Mouse (Mus musculus) spleen, adult 2 months (tissue): Measurements from ENCODE around the gene Frmpd1.

Experiments
- CTCF ChIP-seq: fragments of 200-500 bp; IDR thresholded peaks from 2 replicates; pipeline ENCODE4 v1.5.1; 2011; ENCODE audit warnings: mild to moderate bottlenecking, inconsistent platforms; ENCODE audit not compliant: insufficient read depth, insufficient read length, insufficient replicate concordance; ENCODE audit errors: extremely low read depth
- POLR2A ChIP-seq: fragments of 200-500 bp; IDR thresholded peaks from 2 replicates; pipeline ENCODE4 v1.6.1; 2011; ENCODE audit warnings: low read depth, low read length, inconsistent platforms

DNA sequence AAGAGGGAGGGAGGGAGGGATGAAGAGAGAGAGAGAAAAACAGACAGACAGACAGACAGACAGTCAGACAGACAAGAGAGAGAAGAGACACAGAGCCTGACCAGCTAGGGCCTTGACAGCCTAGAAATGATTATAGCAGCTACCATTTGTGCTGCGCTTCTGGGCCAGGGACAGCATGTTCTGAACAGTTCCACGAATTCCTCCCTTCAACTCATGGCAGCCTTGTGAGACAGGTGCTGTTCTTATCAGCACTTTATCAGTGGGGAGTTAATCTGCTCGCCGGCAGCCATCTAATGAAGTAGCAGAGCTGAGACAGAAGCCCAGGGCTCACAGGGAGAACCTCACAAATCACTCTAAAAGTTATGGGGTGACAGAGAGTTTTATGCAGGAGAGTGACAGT is 22.8 kb downstream of the Frmpd1 start:
- TF ChIP-seq POLR2A (no peak), CTCF (no peak)
